Mouse (Mus musculus) layer of hippocampus, adult 2 months (tissue): Measurements from ENCODE around the gene Cracr2b. TPM values are rescaled to one million over a fixed set of nuclear protein-coding genes. Genes with fewer than 3 reads are reported as not detected.
"Not testable (repeated sequence)": the region's sequence is repeated elsewhere in the genome, so short reads cannot be mapped to it uniquely, and the experiment has no call there.

ENCODE experiments used
- DNase-seq, 2 experiments: peaks; one replicate each; pipeline ENCODE4 v3.0.0; 2022; ENCODE audit warnings: low spot score in 2 of 2
- H3K27ac ChIP-seq: fragments of 200-600 bp; 2 replicates; pipeline ENCODE4 v1.8.1; 2022
- H3K4me3 ChIP-seq: fragments of 200-600 bp; 2 replicates; pipeline ENCODE4 v1.8.1; 2022; ENCODE audit warnings: mild to moderate bottlenecking
- CTCF ChIP-seq: fragments of 200-600 bp; conservative IDR thresholded peaks from 2 replicates; pipeline ENCODE4 v1.8.1; 2022; ENCODE audit warnings: antibody characterized with exemption, mild to moderate bottlenecking, moderate library complexity
- total RNA-seq, 2 experiments: library from RNA; stranded (reverse); gene quantifications; 2 replicates each; pipeline ENCODE4 v1.2.3; 2021

The Cracr2b gene
- total RNA-seq, 2 experiments from 2014 or later: 4.1 to 6.7 TPM

DNA sequence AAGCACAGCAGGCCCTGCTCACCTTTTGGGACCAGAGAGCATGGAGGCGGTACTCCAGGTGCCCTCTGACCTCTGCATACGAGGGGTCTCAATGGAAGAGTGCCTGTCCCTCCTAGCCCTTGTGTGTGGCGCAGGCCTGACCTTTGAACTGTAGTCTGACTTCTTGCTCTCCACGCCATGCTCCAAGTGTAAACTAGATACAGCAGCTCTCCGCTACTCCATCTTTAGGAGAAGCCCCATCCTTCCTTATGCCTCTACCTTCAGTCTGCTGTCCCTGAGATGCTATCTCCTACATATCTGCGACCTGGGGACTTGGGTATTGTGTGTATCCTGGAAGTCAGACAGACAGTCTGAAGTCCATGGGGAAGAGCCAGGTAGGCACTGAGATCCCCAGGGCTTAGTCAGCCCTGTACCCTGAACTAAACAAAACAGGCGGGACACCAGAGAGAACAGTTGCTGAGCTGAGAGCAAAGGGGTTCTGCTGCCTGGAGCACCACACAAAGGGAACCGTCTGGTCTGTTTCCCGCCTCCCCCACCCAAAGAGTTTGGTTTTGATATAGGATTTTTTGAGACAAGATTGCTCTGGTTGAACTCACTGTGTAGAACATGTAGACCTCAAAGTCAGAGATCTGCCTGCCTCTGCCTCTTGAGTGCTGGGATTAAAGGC is 24.9 kb upstream of the Cracr2b start:
- TF ChIP-seq CTCF: no peak
- H3K27ac ChIP-seq: peak overlapping the region; percentile 97
- H3K4me3 ChIP-seq: peak overlapping the region; percentile 63
- no peak for DNase-seq

DNA sequence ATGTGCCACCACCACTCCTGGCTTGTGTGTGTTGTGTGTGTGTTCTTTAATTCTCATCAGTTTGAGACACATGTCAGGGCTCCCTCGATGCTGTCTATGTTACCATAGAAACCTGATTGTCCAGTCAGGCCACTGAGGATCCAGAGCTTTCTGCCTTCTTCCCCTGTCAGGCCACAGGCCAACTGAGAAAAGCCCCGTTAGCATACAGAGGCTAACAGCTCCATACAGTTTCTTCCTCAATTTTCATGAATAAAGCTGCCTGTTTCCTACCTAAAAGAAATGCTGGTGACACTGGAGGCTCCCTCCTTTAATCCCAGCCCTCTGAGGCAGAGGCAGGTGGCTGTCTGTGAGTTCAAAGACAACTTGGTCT is 24.4 kb upstream of the Cracr2b start:
- DNase-seq: no peak

GRCm38 (mm10) chr7:141437178-141438120 is 23.4 kb upstream of the Cracr2b start, which contains the start of gene Slc25a22:
Gene Slc25a22 (minus strand): TSS chr7:141437892.
- H3K27ac ChIP-seq: peak within 1 kb of the TSS; percentile 97
- peak; percentile 75 to 83 for DNase-seq
- H3K4me3 ChIP-seq: peak within 1 kb of the TSS; percentile 62
- TF ChIP-seq CTCF: peak; percentile 90

More for the DNA sequence above, 24.4 kb upstream of the Cracr2b start:
- peak overlapping the region; percentile 62 for H3K4me3 ChIP-seq
- peak overlapping the region; percentile 97 for H3K27ac ChIP-seq
- no peak for TF ChIP-seq CTCF

GRCm38 (mm10) chr7:141438201-141438968 is 22.5 kb upstream of the Cracr2b start:
- H3K4me3 ChIP-seq: no peak overlapping the region
- TF ChIP-seq CTCF: no peak
- H3K27ac ChIP-seq: peak overlapping the region; percentile 97
- no peak for DNase-seq

- no peak for DNase-seq
- no peak overlapping the region for H3K4me3 ChIP-seq
- H3K27ac ChIP-seq: no peak overlapping the region
- no peak for TF ChIP-seq CTCF
Observed at GRCm38 (mm10) chr7:141439140-141439679, 21.7 kb upstream of the Cracr2b start.

GRCm38 (mm10) chr7:141439811-141440210 is 21.1 kb upstream of the Cracr2b start:
- no peak overlapping the region for H3K4me3 ChIP-seq
- no peak overlapping the region for H3K27ac ChIP-seq
- DNase-seq: no peak
- TF ChIP-seq CTCF: no peak

GRCm38 (mm10) chr7:141440613-141441012 is 20.3 kb upstream of the Cracr2b start:
- no peak overlapping the region for H3K4me3 ChIP-seq
- no peak overlapping the region for H3K27ac ChIP-seq
- peak in 1 of 2 experiments; percentile 62 for DNase-seq
- TF ChIP-seq CTCF: peak; percentile 87

DNA sequence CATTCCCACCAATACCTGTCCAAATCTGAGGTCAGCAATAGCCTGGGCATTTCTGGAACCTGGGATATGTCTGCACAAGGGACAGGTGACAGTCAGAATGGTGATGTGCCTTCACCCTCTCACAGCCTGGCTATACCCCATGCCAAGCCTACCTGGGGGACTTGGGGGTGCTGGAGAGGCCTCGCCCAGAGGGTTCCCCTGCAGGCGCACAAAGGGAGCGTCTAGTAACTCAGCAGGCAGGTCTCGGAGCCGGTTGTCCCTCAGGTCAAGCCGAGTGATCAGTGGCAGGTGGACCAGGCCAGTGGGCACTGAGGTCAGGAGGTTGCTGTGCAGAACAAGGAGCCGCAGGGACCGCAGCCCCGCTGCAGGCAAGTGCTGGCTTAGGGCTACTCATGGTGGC is 19.4 kb upstream of the Cracr2b start:
- no peak for DNase-seq
- no peak overlapping the region for H3K4me3 ChIP-seq
- TF ChIP-seq CTCF: no peak
- H3K27ac ChIP-seq: no peak overlapping the region

- TF ChIP-seq CTCF: no peak
- no peak overlapping the region for H3K4me3 ChIP-seq
- no peak for DNase-seq
- H3K27ac ChIP-seq: no peak overlapping the region
Observed at GRCm38 (mm10) chr7:141442199-141442598, 18.7 kb upstream of the Cracr2b start.

DNA sequence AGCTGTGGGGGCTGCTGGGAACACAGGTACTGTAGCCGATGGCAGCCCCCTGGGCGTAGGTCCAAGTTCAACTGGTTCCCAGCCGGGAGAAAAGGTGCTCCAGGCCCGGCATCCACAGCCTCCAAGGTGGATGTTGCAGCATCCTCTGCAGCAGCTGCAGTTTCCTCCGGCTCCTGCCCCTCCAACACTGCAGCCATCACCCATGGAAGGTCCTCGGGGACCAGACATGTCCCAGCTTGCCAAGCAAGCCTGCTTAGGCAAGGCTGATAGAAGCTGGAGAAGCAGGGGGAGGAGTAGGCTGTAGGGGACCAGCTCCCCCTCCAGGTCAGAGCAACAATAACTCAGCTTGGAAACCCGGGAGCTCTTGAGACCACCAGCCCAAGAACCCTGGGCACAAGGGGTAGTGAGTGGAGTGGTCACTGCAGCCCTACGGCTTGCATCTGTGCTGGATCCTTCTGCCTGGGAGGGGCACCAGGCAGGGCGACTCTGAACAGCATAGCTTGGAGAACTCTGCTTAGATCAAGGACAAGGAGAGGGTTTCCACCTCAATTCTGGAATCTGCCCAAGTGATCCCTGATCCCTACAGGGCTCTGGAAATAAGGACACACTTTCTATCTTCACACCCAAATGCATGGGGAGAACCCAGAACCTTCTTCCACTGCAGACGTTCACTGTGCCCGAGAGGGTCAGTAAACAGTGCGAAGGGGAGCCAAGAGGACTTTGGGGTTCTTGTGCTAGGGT is 17.6 kb upstream of the Cracr2b start:
- Histone ChIP-seq H3K27ac (no peak overlapping the region), H3K4me3 (peak overlapping the region; percentile 34)
- no peak for DNase-seq
- peak; percentile 45 for TF ChIP-seq CTCF

GRCm38 (mm10) chr7:141443828-141444237 is 17.1 kb upstream of the Cracr2b start, which contains the start of gene Pidd1:
Gene Pidd1 (minus strand): TSS chr7:141444025.
- no peak for DNase-seq
- TF ChIP-seq CTCF: no peak
- no peak within 1 kb of the TSS for H3K27ac ChIP-seq
- peak within 1 kb of the TSS; percentile 34 for H3K4me3 ChIP-seq

DNA sequence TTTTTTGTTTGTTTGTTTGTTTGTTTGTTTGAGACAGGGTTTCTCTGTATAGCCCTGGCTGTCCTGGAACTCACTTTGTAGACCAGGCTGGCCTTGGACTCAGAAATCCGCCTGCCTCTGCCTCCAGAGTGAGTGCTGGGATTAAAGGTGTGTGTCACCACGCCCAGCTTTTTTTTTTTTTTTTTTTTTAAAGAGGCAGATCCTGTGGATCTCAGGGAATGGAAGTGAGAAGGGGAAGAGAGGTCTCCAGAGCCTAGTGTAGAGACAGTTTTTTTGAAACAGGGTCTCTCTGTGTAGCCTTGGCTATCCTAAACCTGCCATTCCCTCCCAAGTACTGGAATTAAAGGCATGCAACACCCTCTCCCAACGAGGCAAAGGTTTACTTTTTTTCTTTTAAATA is 14.5 kb upstream of the Cracr2b start:
- not testable (repeated sequence) for H3K4me3 ChIP-seq, H3K27ac ChIP-seq, DNase-seq
